Mouse (Mus musculus) embryonic fibroblast, embryonic 13.5 days (primary cell): Measurements from ENCODE around the gene Nubp2.

ENCODE experiments used
- CTCF ChIP-seq: IDR thresholded peaks from 2 replicates; pipeline ENCODE4 v1.5.1; 2011; ENCODE audit warnings: mild to moderate bottlenecking, control low read depth, low read length, moderate library complexity, borderline replicate concordance; ENCODE audit not compliant: insufficient read depth
- POLR2A ChIP-seq: IDR thresholded peaks from 2 replicates; pipeline ENCODE4 v1.6.1; 2011; ENCODE audit warnings: low read depth, mild to moderate bottlenecking, control low read depth, low read length, moderate library complexity

- TF ChIP-seq CTCF (no peak), POLR2A (no peak)
These were observed 7.1 kb upstream of the Nubp2 start for GRCm38 (mm10) chr17:24893276-24893675.
